Mouse (Mus musculus): Measurements from ENCODE around the gene Safb. TPM values are rescaled to one million over a fixed set of nuclear protein-coding genes. Genes with fewer than 3 reads are reported as not detected.
A peak's percentile ranks its signal among the peaks of the same experiment; 100 is the strongest.

Gene Safb
- polyA plus RNA-seq, 1 experiment, result 76.1 TPM

GRCm38 (mm10) chr17:56546576-56546975, 38.0 kb upstream of the Safb start:
- H3K4me1 ChIP-seq (ENCODE audit: control insufficient read depth, insufficient read depth, low read length), result no peaks in the 10 kb centered on the region
- no peak overlapping the region for H3K27ac ChIP-seq (ENCODE audit: insufficient read depth, low read length)
- no peak overlapping the region for H3K4me3 ChIP-seq (ENCODE audit: insufficient read depth, low read length)
- TF ChIP-seq POLR2A (IDR thresholded peaks at IDR 0.05; ENCODE audit: low read depth, low read length) (no peak), CTCF (IDR thresholded peaks at IDR 0.05; ENCODE audit: borderline replicate concordance, insufficient read depth, low read length) (no peak)

DNA sequence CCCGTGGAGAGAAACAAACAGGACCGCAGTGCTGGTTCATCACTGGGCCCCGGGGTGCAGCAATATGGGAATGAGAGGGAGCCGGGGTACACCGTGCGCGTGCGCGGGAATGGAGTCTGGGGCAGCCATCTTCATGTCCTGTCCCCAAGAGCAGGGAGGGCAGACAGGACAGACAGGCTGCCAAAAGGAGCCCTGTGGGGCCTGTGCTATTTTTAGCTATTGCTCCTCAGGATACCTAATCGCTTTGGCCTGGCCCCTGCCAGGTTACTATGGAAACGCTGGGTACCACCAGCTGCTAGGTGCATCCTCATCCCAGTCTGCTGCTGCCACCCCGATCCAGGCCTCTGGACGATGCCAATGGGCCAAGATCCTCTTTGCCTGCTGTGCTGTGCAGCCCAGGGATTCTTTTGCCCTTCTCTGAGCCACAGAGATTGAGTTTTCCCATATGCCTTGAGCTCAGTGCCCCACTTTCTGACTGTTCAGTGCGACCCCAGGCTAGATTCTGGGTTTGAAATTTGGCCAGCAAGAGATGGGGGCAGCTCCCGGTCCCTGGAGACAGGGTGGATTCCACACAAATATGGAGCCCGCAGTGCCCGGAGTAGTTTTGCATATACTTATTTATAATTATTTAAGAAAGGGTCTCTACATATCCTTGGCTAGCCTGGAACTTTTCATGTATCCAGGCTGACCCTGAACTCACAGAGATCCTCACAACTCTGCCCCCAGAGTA, 37.3 kb upstream of the Safb start:
- no peak for TF ChIP-seq CTCF (IDR thresholded peaks at IDR 0.05; ENCODE audit: borderline replicate concordance, insufficient read depth, low read length)
- no peak for TF ChIP-seq POLR2A (IDR thresholded peaks at IDR 0.05; ENCODE audit: low read depth, low read length)
- Histone ChIP-seq H3K4me3 (ENCODE audit: insufficient read depth, low read length) (no peak overlapping the region), H3K27ac (ENCODE audit: insufficient read depth, low read length) (no peak overlapping the region), H3K4me1 (ENCODE audit: control insufficient read depth, insufficient read depth, low read length) (no peaks in the 10 kb centered on the region)

GRCm38 (mm10) chr17:56547846-56548604, 36.6 kb upstream of the Safb start:
- no peak for TF ChIP-seq CTCF (IDR thresholded peaks at IDR 0.05; ENCODE audit: borderline replicate concordance, insufficient read depth, low read length)
- no peak for TF ChIP-seq POLR2A (IDR thresholded peaks at IDR 0.05; ENCODE audit: low read depth, low read length)
- Histone ChIP-seq H3K27ac (ENCODE audit: insufficient read depth, low read length) (no peak overlapping the region), H3K4me3 (ENCODE audit: insufficient read depth, low read length) (no peak overlapping the region), H3K4me1 (ENCODE audit: control insufficient read depth, insufficient read depth, low read length) (no peaks in the 10 kb centered on the region)

GRCm38 (mm10) chr17:56548605-56549105, 36.0 kb upstream of the Safb start:
- no peak overlapping the region for H3K4me3 ChIP-seq (ENCODE audit: insufficient read depth, low read length)
- no peak overlapping the region for H3K27ac ChIP-seq (ENCODE audit: insufficient read depth, low read length)
- no peak for TF ChIP-seq POLR2A (IDR thresholded peaks at IDR 0.05; ENCODE audit: low read depth, low read length)
- TF ChIP-seq CTCF (IDR thresholded peaks at IDR 0.05; ENCODE audit: borderline replicate concordance, insufficient read depth, low read length), result no peak
- no peaks in the 10 kb centered on the region for H3K4me1 ChIP-seq (ENCODE audit: control insufficient read depth, insufficient read depth, low read length)

DNA sequence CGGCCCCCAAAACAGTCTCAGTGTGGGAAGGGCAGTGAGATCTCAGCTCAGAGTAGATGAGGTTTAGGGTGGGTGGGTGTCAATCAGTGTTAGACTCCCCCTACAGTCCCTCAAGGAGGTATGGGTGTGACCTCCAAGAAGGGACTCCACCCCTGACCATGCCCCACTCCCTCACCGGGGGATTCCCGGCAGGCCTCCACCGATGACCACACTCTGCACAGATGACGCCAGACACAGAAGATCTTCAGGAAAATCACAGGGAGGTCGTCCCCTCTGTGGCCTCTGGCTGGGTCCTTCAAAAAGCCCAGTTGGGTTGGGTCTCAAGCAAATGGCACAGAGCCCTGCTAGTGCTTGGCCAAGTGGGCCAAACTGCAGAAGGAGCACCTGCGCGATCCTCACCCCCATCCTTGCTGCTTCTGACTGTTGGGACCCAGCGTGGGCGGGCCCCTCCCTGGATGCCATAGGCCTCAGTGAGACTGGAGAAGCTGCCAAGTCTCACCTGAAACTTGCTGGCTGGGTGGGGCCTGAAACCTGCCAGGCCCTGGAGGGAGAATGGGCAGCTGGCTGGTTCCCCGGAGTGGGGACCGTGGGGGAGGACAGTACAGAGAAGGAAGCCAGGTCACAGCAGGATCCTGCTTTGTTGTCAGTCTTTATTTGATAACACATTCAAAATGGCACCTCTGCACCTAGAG, 33.7 kb upstream of the Safb start:
- no peak overlapping the region for H3K4me3 ChIP-seq (ENCODE audit: insufficient read depth, low read length)
- no peak overlapping the region for H3K27ac ChIP-seq (ENCODE audit: insufficient read depth, low read length)
- no peaks in the 10 kb centered on the region for H3K4me1 ChIP-seq (ENCODE audit: control insufficient read depth, insufficient read depth, low read length)
- TF ChIP-seq CTCF (IDR thresholded peaks at IDR 0.05; ENCODE audit: borderline replicate concordance, insufficient read depth, low read length), result no peak
- no peak for TF ChIP-seq POLR2A (IDR thresholded peaks at IDR 0.05; ENCODE audit: low read depth, low read length)

DNA sequence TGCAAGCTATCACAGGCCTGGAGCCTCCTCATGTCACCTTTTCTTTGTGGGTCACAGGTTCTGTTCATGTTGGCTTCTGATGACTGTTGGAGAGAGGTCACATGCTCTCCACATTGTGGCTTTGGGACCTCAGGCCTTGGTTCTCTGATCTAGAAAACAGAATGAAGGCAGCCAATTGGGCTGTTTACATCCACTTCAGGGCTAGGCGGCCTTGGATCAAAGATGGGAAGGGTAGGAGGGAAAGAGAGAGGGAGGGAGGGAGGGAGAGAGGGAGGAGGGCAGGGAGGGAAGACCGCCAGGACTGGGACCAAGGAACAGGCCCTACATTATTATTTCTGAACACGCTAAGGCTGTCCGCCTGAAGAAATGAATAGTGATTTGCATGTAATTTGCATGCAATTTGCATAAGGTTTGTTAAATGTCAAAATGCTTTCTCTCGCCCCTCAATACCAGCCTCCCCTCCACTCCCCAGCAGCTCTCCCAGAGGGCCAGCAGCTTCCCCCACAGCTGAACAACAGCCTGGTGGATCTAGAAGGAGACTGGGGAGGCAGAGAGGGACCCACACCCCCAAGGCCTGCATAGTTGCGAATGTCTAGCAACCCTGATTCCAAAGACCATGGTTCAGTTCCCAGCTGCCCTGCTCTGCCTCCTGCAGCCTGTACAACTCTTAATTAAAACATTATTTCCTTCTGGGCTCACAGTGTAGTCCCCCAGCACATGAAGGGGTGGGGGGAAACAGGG, 32.6 kb upstream of the Safb start:
- H3K4me3 ChIP-seq (ENCODE audit: insufficient read depth, low read length), result no peak overlapping the region
- H3K27ac ChIP-seq (ENCODE audit: insufficient read depth, low read length), result no peak overlapping the region
- no peaks in the 10 kb centered on the region for H3K4me1 ChIP-seq (ENCODE audit: control insufficient read depth, insufficient read depth, low read length)
- no peak for TF ChIP-seq CTCF (IDR thresholded peaks at IDR 0.05; ENCODE audit: borderline replicate concordance, insufficient read depth, low read length)
- TF ChIP-seq POLR2A (IDR thresholded peaks at IDR 0.05; ENCODE audit: low read depth, low read length), result no peak

- Histone ChIP-seq H3K27ac (ENCODE audit: insufficient read depth, low read length) (no peak overlapping the region), H3K4me1 (ENCODE audit: control insufficient read depth, insufficient read depth, low read length) (no peaks in the 10 kb centered on the region), H3K4me3 (ENCODE audit: insufficient read depth, low read length) (no peak overlapping the region)
- TF ChIP-seq POLR2A (IDR thresholded peaks at IDR 0.05; ENCODE audit: low read depth, low read length), result no peak
- peak; percentile 97 for TF ChIP-seq CTCF (IDR thresholded peaks at IDR 0.05; ENCODE audit: borderline replicate concordance, insufficient read depth, low read length)
Measured at GRCm38 (mm10) chr17:56552781-56553363, 31.8 kb upstream of the Safb start.

DNA sequence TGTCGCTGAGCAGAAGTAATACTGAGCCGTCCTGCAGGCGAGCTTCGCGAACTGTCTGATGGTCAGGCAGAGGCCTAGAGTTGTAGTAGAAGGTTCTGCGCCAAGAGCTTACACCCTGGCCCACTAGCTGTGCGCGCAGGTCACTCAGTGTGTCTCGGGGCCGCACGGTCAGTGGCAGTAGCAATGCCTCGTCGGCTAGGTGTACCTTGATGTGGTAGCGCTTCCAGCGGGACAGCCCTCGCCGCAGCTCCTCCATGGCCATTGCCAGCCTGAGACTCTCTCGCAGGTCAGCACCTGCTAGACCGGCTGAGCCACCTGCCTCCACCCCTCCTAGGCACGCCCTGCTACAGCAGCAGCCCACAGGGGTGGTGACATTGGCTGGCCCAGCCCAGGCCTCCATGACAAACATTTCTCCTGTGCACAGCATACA, 30.5 kb upstream of the Safb start, which contains the start of gene Gm20219:
Gm20219 (minus strand) TSS at position 266 of the 430 bp plus-strand sequence.
- Histone ChIP-seq H3K4me1 (ENCODE audit: control insufficient read depth, insufficient read depth, low read length) (no peaks in the 10 kb centered on the region), H3K27ac (ENCODE audit: insufficient read depth, low read length) (no peak within 1 kb of the TSS), H3K4me3 (ENCODE audit: insufficient read depth, low read length) (no peak within 1 kb of the TSS)
- TF ChIP-seq CTCF (IDR thresholded peaks at IDR 0.05; ENCODE audit: borderline replicate concordance, insufficient read depth, low read length) (no peak), POLR2A (IDR thresholded peaks at IDR 0.05; ENCODE audit: low read depth, low read length) (no peak)

- Histone ChIP-seq H3K27ac (ENCODE audit: insufficient read depth, low read length) (no peak overlapping the region), H3K4me3 (ENCODE audit: insufficient read depth, low read length) (no peak overlapping the region), H3K4me1 (ENCODE audit: control insufficient read depth, insufficient read depth, low read length) (no peaks in the 10 kb centered on the region)
- TF ChIP-seq POLR2A (IDR thresholded peaks at IDR 0.05; ENCODE audit: low read depth, low read length), result no peak
- peak; percentile 49; the same call in 1 of the 2 replicates for TF ChIP-seq CTCF (IDR thresholded peaks at IDR 0.05; ENCODE audit: borderline replicate concordance, insufficient read depth, low read length)
Measured at GRCm38 (mm10) chr17:56558448-56558847, 26.2 kb upstream of the Safb start.
